Mouse (Mus musculus): ENCODE results near the gene Irak1bp1. TPM values are rescaled to one million over a fixed set of nuclear protein-coding genes. Genes with fewer than 3 reads are reported as not detected.

The Irak1bp1 gene
- total and polyA plus RNA-seq, 2 experiments from 2014 or later: 27.0 to 40.5 TPM

- TF ChIP-seq CTCF (IDR thresholded peaks at IDR 0.05; ENCODE audit: low read depth): peak; percentile 69
- 54% methylated on average over 2 of the region's 2 CpGs for WGBS
- 0 out of 2 replicates have a peak, but pooled peaks have one; percentile 24 for ATAC-seq
Measured at GRCm38 (mm10) chr9:82854040-82854439, 24.7 kb downstream of the Irak1bp1 start.

GRCm38 (mm10) chr9:82854973-82855614, 25.8 kb downstream of the Irak1bp1 start:
- no peak for DNase-seq (ENCODE audit: low spot score)
- WGBS: 38% methylated on average over 3 of the region's 3 CpGs

More at GRCm38 (mm10) chr9:82854040-82854439, 24.7 kb downstream of the Irak1bp1 start:
- Histone ChIP-seq H3K4me2 (ENCODE audit: low read depth, low read length) (no peak overlapping the region), H3K27me3 (ENCODE audit: insufficient read depth, low read length) (no peaks in the 10 kb centered on the region), H3K36me3 (ENCODE audit: insufficient read depth, low read length) (no peaks in the 10 kb centered on the region), H3K9ac (replicated peaks; ENCODE audit: low read length) (no peak overlapping the region), H3K27ac (no peak overlapping the region), H3K9me3 (ENCODE audit: low read length) (no peaks in the 10 kb centered on the region), H3K4me3 (ENCODE audit: low read length) (no peak overlapping the region), H3K4me1 (ENCODE audit: insufficient read depth, low read length) (no peaks in the 10 kb centered on the region)
- peak; percentile 51 for DNase-seq (ENCODE audit: low spot score)

GRCm38 (mm10) chr9:82856241-82856640, 26.9 kb downstream of the Irak1bp1 start:
- Histone ChIP-seq H3K4me3 (ENCODE audit: low read length) (no peak overlapping the region), H3K4me1 (ENCODE audit: insufficient read depth, low read length) (no peaks in the 10 kb centered on the region), H3K4me2 (ENCODE audit: low read depth, low read length) (no peak overlapping the region), H3K9ac (replicated peaks; ENCODE audit: low read length) (no peak overlapping the region), H3K9me3 (ENCODE audit: low read length) (no peaks in the 10 kb centered on the region), H3K27me3 (ENCODE audit: insufficient read depth, low read length) (no peaks in the 10 kb centered on the region), H3K36me3 (ENCODE audit: insufficient read depth, low read length) (no peaks in the 10 kb centered on the region), H3K27ac (no peak overlapping the region)
- no peak for ATAC-seq
- DNase-seq (ENCODE audit: low spot score): no peak
- WGBS: 88% methylated on average over 4 of the region's 4 CpGs
- TF ChIP-seq CTCF (IDR thresholded peaks at IDR 0.05; ENCODE audit: low read depth): no peak

More at GRCm38 (mm10) chr9:82854973-82855614, 25.8 kb downstream of the Irak1bp1 start:
- no peaks in the 10 kb centered on the region for H3K36me3 ChIP-seq (ENCODE audit: insufficient read depth, low read length)
- no peak overlapping the region for H3K4me3 ChIP-seq (ENCODE audit: low read length)
- no peak for TF ChIP-seq CTCF (IDR thresholded peaks at IDR 0.05; ENCODE audit: low read depth)
- H3K27me3 ChIP-seq (ENCODE audit: insufficient read depth, low read length): no peaks in the 10 kb centered on the region
- H3K4me1 ChIP-seq (ENCODE audit: insufficient read depth, low read length): no peaks in the 10 kb centered on the region
- no peak overlapping the region for H3K9ac ChIP-seq (replicated peaks; ENCODE audit: low read length)
- 0 out of 2 replicates have a peak, but pooled peaks have one; percentile 38 for ATAC-seq
- no peaks in the 10 kb centered on the region for H3K9me3 ChIP-seq (ENCODE audit: low read length)
- H3K27ac ChIP-seq: no peak overlapping the region
- no peak overlapping the region for H3K4me2 ChIP-seq (ENCODE audit: low read depth, low read length)

GRCm38 (mm10) chr9:82860805-82861204, 31.5 kb downstream of the Irak1bp1 start:
- no peaks in the 10 kb centered on the region for H3K27me3 ChIP-seq (ENCODE audit: insufficient read depth, low read length)
- no peaks in the 10 kb centered on the region for H3K9me3 ChIP-seq (ENCODE audit: low read length)
- no peaks in the 10 kb centered on the region for H3K4me1 ChIP-seq (ENCODE audit: insufficient read depth, low read length)
- no peak for ATAC-seq
- H3K36me3 ChIP-seq (ENCODE audit: insufficient read depth, low read length): no peaks in the 10 kb centered on the region
- H3K4me2 ChIP-seq (ENCODE audit: low read depth, low read length): no peak overlapping the region
- 93% methylated on average over 2 of the region's 2 CpGs for WGBS
- H3K27ac ChIP-seq: no peak overlapping the region
- H3K4me3 ChIP-seq (ENCODE audit: low read length): no peak overlapping the region
- no peak overlapping the region for H3K9ac ChIP-seq (replicated peaks; ENCODE audit: low read length)
- TF ChIP-seq CTCF (IDR thresholded peaks at IDR 0.05; ENCODE audit: low read depth): no peak
- DNase-seq (ENCODE audit: low spot score): no peak

GRCm38 (mm10) chr9:82861316-82861715, 32.0 kb downstream of the Irak1bp1 start:
- WGBS: 81% methylated on average over 4 of the region's 4 CpGs
- Histone ChIP-seq H3K9me3 (ENCODE audit: low read length) (no peaks in the 10 kb centered on the region), H3K4me1 (ENCODE audit: insufficient read depth, low read length) (no peaks in the 10 kb centered on the region), H3K27ac (no peak overlapping the region), H3K36me3 (ENCODE audit: insufficient read depth, low read length) (no peaks in the 10 kb centered on the region), H3K27me3 (ENCODE audit: insufficient read depth, low read length) (no peaks in the 10 kb centered on the region), H3K4me2 (ENCODE audit: low read depth, low read length) (no peak overlapping the region), H3K4me3 (ENCODE audit: low read length) (no peak overlapping the region), H3K9ac (replicated peaks; ENCODE audit: low read length) (no peak overlapping the region)
- ATAC-seq (no peak), DNase-seq (ENCODE audit: low spot score) (no peak)
- TF ChIP-seq CTCF (IDR thresholded peaks at IDR 0.05; ENCODE audit: low read depth): no peak

GRCm38 (mm10) chr9:82861775-82862430, 32.6 kb downstream of the Irak1bp1 start:
- ATAC-seq (0 out of 2 replicates have a peak, but pooled peaks have one; percentile 55), DNase-seq (ENCODE audit: low spot score) (no peak)
- H3K9ac ChIP-seq (replicated peaks; ENCODE audit: low read length): no peak overlapping the region
- 93% methylated on average over 3 of the region's 3 CpGs for WGBS
- no peak overlapping the region for H3K4me3 ChIP-seq (ENCODE audit: low read length)
- no peaks in the 10 kb centered on the region for H3K27me3 ChIP-seq (ENCODE audit: insufficient read depth, low read length)
- H3K27ac ChIP-seq: no peak overlapping the region
- H3K36me3 ChIP-seq (ENCODE audit: insufficient read depth, low read length): no peaks in the 10 kb centered on the region
- H3K9me3 ChIP-seq (ENCODE audit: low read length): no peaks in the 10 kb centered on the region
- no peaks in the 10 kb centered on the region for H3K4me1 ChIP-seq (ENCODE audit: insufficient read depth, low read length)
- TF ChIP-seq CTCF (IDR thresholded peaks at IDR 0.05; ENCODE audit: low read depth): no peak
- no peak overlapping the region for H3K4me2 ChIP-seq (ENCODE audit: low read depth, low read length)

- Histone ChIP-seq H3K4me3 (ENCODE audit: low read length) (no peak overlapping the region), H3K27ac (no peak overlapping the region), H3K4me1 (ENCODE audit: insufficient read depth, low read length) (no peaks in the 10 kb centered on the region), H3K27me3 (ENCODE audit: insufficient read depth, low read length) (no peaks in the 10 kb centered on the region), H3K4me2 (ENCODE audit: low read depth, low read length) (no peak overlapping the region), H3K36me3 (ENCODE audit: insufficient read depth, low read length) (peaks cover 1% of the 10 kb centered on the region), H3K9me3 (ENCODE audit: low read length) (no peaks in the 10 kb centered on the region), H3K9ac (replicated peaks; ENCODE audit: low read length) (no peak overlapping the region)
- TF ChIP-seq CTCF (IDR thresholded peaks at IDR 0.05; ENCODE audit: low read depth): no peak
- WGBS: 78% methylated on average over 1 of the region's 1 CpGs
- DNase-seq (ENCODE audit: low spot score) (no peak), ATAC-seq (no peak)
Measured at GRCm38 (mm10) chr9:82866121-82866520, 36.8 kb downstream of the Irak1bp1 start.

All from hindbrain, postnatal 0 days (tissue).